Mouse (Mus musculus) intestine, postnatal 0 days (tissue): ENCODE results near the gene 3110082I17Rik. TPM values are rescaled to one million over a fixed set of nuclear protein-coding genes. Genes with fewer than 3 reads are reported as not detected.

ENCODE experiments used
- ATAC-seq: fragments of 200-750 bp; cut with Nextera tagmentation; 2 replicates; pipeline ENCODE4 v1.8.0; 2017; ENCODE audit warnings: mild to moderate bottlenecking, moderate TSS enrichment, moderate library complexity
- H3K27ac ChIP-seq: fragments of 300-500 bp; sonication (generic); 2 replicates; pipeline ENCODE4 v1.5.1; 2014; ENCODE audit warnings: mild to moderate bottlenecking, low read depth, low read length, moderate library complexity
- H3K27me3 ChIP-seq: fragments of 300-500 bp; sonication (generic); replicated peaks from 2 replicates; pipeline ENCODE4 v1.6.1; 2014; ENCODE audit warnings: low read length, mixed read lengths; ENCODE audit not compliant: control insufficient read depth, insufficient read depth
- H3K36me3 ChIP-seq: fragments of 300-500 bp; sonication (generic); 2 replicates; pipeline ENCODE4 v1.6.1; 2014; ENCODE audit warnings: mild to moderate bottlenecking, moderate library complexity; ENCODE audit not compliant: control insufficient read depth, insufficient read depth
- H3K4me1 ChIP-seq: fragments of 300-500 bp; sonication (generic); replicated peaks from 2 replicates; pipeline ENCODE4 v1.6.1; 2014; ENCODE audit warnings: antibody characterized with exemption, low read length, mixed read lengths; ENCODE audit not compliant: control insufficient read depth, insufficient read depth
- H3K4me2 ChIP-seq: fragments of 300-500 bp; sonication (generic); replicated peaks from 2 replicates; pipeline ENCODE4 v1.6.1; 2014; ENCODE audit warnings: low read depth, mild to moderate bottlenecking, moderate library complexity
- H3K4me3 ChIP-seq: fragments of 300-500 bp; sonication (generic); 2 replicates; pipeline ENCODE4 v1.5.1; 2014; ENCODE audit warnings: low read depth, low read length
- H3K9ac ChIP-seq: fragments of 300-500 bp; sonication (generic); 2 replicates; pipeline ENCODE4 v1.6.1; 2014; ENCODE audit warnings: mild to moderate bottlenecking, low read depth, low read length
- H3K9me3 ChIP-seq: fragments of 300-500 bp; sonication (generic); 2 replicates; pipeline ENCODE4 v1.6.1; 2016; ENCODE audit warnings: mixed run types; ENCODE audit not compliant: control insufficient read depth
- CTCF ChIP-seq: sonication (generic); IDR thresholded peaks from 2 replicates; pipeline ENCODE4 v1.5.1; 2016; ENCODE audit warnings: low read depth, mild to moderate bottlenecking, control low read depth, antibody characterized with exemption, moderate library complexity
- WGBS: fragments of 180-500 bp; shearing (Covaris S2); extraction: QIAGEN DNeasy Blood & Tissue Kit; methylation state at CpG from one replicate; pipeline ENCODE4 v1.1.7; 2014; 5-methylcytosine and 5-hydroxymethylcytosine counted together
- polyA plus RNA-seq: library from polyadenylated mRNA; unstranded; fragments of >200 nt; fragmentation: Nextera tagmentation; extraction: Ambion mirVana; gene quantifications from 2 replicates; pipeline ENCODE4 v1.2.1, GENCODE M21; 2015

The 3110082I17Rik gene
- polyA plus RNA-seq, 1 experiment from 2014 or later: 8.3 TPM

DNA sequence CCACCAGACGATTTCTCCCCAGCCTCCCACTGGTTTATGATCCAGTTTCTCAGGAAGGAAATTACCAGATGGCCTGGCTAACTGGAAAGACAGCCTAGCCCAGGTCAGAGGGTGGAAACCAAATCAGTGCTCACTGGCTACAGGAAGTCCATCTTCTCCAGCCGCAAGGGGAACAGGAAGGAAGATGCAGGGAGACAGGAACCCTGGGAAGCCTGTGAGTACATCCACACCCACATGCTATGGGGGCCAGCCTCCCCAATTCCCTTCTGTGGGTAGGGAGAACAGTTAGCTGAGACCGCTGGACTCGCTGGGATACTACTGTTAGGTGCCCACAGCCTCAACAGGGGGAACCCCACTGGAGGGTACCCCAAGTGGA, 72.1 kb downstream of the 3110082I17Rik start:
- Histone ChIP-seq H3K9me3 (no peaks in the 10 kb centered on the region), H3K4me2 (no peak overlapping the region), H3K4me1 (peaks cover 5% of the 10 kb centered on the region), H3K27me3 (no peaks in the 10 kb centered on the region), H3K4me3 (no peak overlapping the region), H3K27ac (no peak overlapping the region), H3K36me3 (peaks cover 8% of the 10 kb centered on the region; the same call in 1 of the 2 replicates), H3K9ac (no peak overlapping the region)
- no peak for ATAC-seq
- TF ChIP-seq CTCF: no peak
- 64% methylated on average over 4 of the region's 4 CpGs for WGBS

DNA sequence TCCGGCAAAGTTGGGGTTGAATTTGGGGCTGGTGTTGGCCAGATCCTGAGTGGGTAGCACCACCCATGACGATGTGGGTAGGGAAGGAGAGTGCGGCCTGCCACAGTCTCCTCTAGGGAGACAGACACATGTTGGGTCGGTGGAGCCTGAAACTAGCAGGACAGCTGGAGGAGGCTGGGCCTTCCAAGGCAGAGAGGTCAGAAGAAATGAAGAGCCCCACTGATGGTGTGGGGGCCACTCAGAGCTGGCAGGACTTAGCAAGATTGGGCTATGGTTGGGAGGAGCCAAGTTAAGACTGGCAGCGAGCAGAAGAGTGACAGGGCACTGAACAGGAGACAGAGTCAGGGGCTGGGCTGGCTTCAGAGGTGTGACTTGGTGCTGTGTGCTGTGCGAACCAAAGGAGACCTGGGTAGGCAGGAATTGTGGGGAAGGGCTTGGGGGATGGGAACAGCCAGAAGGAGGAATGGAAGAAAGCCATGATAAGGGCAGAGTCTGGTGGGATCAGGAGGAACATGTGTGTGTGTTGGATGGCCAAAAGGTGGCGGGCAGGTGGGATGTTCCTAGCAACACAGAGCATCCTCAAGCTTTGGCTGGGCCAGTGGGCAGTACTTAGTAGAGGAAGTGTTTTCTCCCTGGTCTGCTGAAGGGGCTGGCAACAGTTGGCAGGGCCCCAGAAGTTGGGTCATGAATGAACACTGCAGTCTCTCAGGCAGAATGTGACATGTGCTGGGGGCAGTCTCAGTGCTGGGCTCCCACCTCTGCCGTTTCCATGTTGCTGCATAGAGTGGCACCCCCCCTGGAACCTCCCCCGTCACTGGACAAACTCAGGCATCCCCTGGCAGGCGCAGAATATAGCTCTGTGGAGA, 72.8 kb downstream of the 3110082I17Rik start:
- Histone ChIP-seq H3K9ac (no peak overlapping the region), H3K4me2 (no peak overlapping the region), H3K4me3 (no peak overlapping the region), H3K36me3 (peaks cover 3% of the 10 kb centered on the region; the same call in 1 of the 2 replicates), H3K27ac (no peak overlapping the region; the same call in 1 of the 2 replicates), H3K27me3 (no peaks in the 10 kb centered on the region), H3K9me3 (no peaks in the 10 kb centered on the region), H3K4me1 (peaks cover 5% of the 10 kb centered on the region)
- ATAC-seq: no peak
- TF ChIP-seq CTCF: no peak
- 77% methylated on average over 10 of the region's 10 CpGs for WGBS

DNA sequence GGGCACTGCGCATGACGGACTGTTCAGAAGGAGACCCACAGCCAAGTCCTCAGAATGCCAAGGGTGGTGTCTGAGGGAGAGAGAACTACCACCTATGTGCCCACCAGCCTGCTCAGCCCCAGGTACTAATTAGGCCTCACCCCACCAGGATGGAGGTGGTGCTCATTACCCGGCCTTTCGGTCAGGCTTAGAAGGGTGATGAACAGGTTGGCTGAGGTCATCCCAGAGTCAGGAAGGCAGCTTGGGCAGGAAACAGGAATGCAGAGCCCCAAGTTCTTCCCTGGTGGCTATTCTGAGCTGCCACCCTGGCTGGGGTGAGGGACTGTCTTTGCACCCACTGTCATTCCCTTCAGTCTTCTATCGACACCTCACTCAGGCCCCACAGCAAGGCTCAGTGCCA, 74.3 kb downstream of the 3110082I17Rik start:
- no peaks in the 10 kb centered on the region for H3K36me3 ChIP-seq
- no peak overlapping the region for H3K27ac ChIP-seq
- H3K4me1 ChIP-seq: peaks cover 6% of the 10 kb centered on the region
- H3K4me3 ChIP-seq: no peak overlapping the region
- 94% methylated on average over 5 of the region's 5 CpGs for WGBS
- ATAC-seq: no peak
- H3K9ac ChIP-seq: no peak overlapping the region
- H3K9me3 ChIP-seq: no peaks in the 10 kb centered on the region
- H3K27me3 ChIP-seq: no peaks in the 10 kb centered on the region
- no peak for TF ChIP-seq CTCF
- H3K4me2 ChIP-seq: no peak overlapping the region

DNA sequence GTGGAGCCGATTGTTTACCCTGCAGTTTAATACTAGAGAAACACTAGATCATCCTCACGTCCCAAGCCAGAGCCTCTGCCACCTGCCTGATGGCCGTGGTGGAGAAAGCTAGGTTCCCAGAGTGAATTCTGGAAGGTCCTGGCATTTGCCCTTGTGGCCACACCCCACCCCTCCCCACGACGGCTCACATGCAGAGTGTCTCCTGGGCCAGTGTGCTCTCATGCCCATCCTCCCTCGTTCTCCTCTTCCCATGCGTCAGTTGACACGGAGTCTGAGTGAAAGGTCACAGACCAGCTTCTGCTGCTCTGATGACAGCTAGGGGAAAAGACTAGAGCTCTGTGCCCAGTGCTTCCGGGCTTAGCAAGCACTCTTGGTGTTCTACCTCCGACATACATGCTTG, 75.8 kb downstream of the 3110082I17Rik start:
- Histone ChIP-seq H3K9me3 (no peaks in the 10 kb centered on the region), H3K4me1 (peaks cover 10% of the 10 kb centered on the region)

DNA sequence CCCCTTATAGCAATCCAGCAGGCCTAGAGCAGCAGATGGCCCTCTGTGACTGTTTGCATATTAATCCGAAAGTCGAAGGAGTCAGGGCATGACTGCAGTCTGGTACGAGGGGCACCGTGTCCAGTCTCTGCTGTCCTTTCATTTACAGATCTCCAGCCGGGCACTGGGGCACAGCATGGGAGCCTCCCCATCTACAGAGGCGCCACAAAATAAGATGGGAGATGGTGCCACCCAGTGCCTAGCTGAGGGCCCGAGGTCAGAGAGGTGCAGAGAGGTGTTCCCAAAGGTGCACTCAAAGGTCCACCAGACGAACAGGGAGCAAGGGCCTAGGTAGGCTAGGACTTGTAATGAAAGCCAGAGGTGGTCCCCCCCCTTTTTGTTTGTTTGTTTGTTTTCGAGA, 77.1 kb downstream of the 3110082I17Rik start:
- Histone ChIP-seq H3K27me3 (no peaks in the 10 kb centered on the region), H3K4me2 (no peak overlapping the region), H3K36me3 (no peaks in the 10 kb centered on the region), H3K4me3 (no peak overlapping the region), H3K9me3 (no peaks in the 10 kb centered on the region), H3K9ac (no peak overlapping the region), H3K4me1 (peaks cover 16% of the 10 kb centered on the region; the same call in 1 of the 2 replicates), H3K27ac (no peak overlapping the region)
- WGBS: 75% methylated on average over 9 of the region's 9 CpGs
- no peak for TF ChIP-seq CTCF
- no peak for ATAC-seq

More for the DNA sequence above, 75.8 kb downstream of the 3110082I17Rik start:
- no peak for ATAC-seq
- Histone ChIP-seq H3K9ac (no peak overlapping the region), H3K27me3 (no peaks in the 10 kb centered on the region), H3K4me2 (no peak overlapping the region), H3K36me3 (no peaks in the 10 kb centered on the region), H3K27ac (no peak overlapping the region), H3K4me3 (no peak overlapping the region)
- WGBS: 38% methylated on average over 10 of the region's 10 CpGs
- TF ChIP-seq CTCF: no peak

DNA sequence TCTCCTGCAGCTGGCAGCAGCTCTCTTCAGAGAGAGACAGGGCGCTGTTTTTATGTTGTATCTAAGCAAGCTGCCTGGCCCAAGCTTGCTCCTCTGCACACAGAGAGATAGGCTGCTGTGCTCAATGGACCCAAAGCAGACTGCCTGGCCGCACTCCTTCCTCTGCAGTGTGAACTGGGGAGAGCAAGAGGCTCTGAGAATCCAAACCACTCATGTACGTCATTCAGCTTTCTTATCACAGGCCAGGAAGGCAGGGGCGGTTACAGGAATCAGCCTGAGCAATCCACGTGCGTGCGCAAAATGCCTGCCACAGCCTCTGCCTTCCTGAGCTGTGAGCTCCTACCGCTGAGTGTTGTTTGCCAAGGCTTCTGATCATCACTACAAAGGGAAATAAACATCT, 77.6 kb downstream of the 3110082I17Rik start:
- H3K27me3 ChIP-seq: no peaks in the 10 kb centered on the region
- no peaks in the 10 kb centered on the region for H3K36me3 ChIP-seq
- ATAC-seq: no peak
- H3K4me1 ChIP-seq: peaks cover 16% of the 10 kb centered on the region; the same call in 1 of the 2 replicates
- peak overlapping the region; percentile 98; the same call in 1 of the 2 replicates for H3K4me2 ChIP-seq
- H3K4me3 ChIP-seq: no peak overlapping the region
- WGBS: 50% methylated on average over 8 of the region's 8 CpGs
- H3K27ac ChIP-seq: peak overlapping the region; percentile 28; the same call in 1 of the 2 replicates
- no peaks in the 10 kb centered on the region for H3K9me3 ChIP-seq
- TF ChIP-seq CTCF: no peak
- no peak overlapping the region for H3K9ac ChIP-seq
